Mouse (Mus musculus) midbrain, embryonic 10.5 days (tissue): ENCODE data around the gene Aloxe3. TPM values are rescaled to one million over a fixed set of nuclear protein-coding genes. Genes with fewer than 3 reads are reported as not detected.

Experiments
- DNase-seq: peaks from one replicate; pipeline ENCODE4 v3.0.0-alpha.2; 2017; ENCODE audit warnings: low spot score
- H3K27ac ChIP-seq: fragments of 300-500 bp; sonication (generic); replicated peaks from 2 replicates; pipeline ENCODE4 v1.5.1; 2016; ENCODE audit warnings: mild to moderate bottlenecking
- H3K27me3 ChIP-seq: fragments of 300-500 bp; sonication (generic); 2 replicates; pipeline ENCODE4 v1.6.1; 2016; ENCODE audit warnings: low read depth, mild to moderate bottlenecking; ENCODE audit not compliant: poor library complexity, severe bottlenecking
- H3K36me3 ChIP-seq: fragments of 300-500 bp; sonication (generic); 2 replicates; pipeline ENCODE4 v1.6.1; 2016; ENCODE audit warnings: mild to moderate bottlenecking, moderate library complexity
- H3K4me1 ChIP-seq: fragments of 300-500 bp; sonication (generic); 2 replicates; pipeline ENCODE4 v1.6.1; 2016
- H3K4me3 ChIP-seq: fragments of 300-500 bp; sonication (generic); 2 replicates; pipeline ENCODE4 v1.5.1; 2016; ENCODE audit warnings: mild to moderate bottlenecking, moderate library complexity
- H3K9me3 ChIP-seq: fragments of 300-500 bp; sonication (generic); replicated peaks from 2 replicates; pipeline ENCODE4 v1.6.1; 2016; ENCODE audit warnings: mild to moderate bottlenecking
- WGBS: fragments of 180-500 bp; shearing (Covaris S2); methylation state at CpG from one replicate; pipeline ENCODE4 v1.1.7; 2016; 5-methylcytosine and 5-hydroxymethylcytosine counted together
- polyA plus RNA-seq: library from polyadenylated mRNA; unstranded; fragments of >200 nt; fragmentation: Nextera tagmentation; extraction: Ambion mirVana; gene quantifications from 2 replicates; pipeline ENCODE4 v1.2.1, GENCODE M21; 2016

The Aloxe3 gene
- polyA plus RNA-seq, 1 experiment from 2014 or later: 0.17 TPM

DNA sequence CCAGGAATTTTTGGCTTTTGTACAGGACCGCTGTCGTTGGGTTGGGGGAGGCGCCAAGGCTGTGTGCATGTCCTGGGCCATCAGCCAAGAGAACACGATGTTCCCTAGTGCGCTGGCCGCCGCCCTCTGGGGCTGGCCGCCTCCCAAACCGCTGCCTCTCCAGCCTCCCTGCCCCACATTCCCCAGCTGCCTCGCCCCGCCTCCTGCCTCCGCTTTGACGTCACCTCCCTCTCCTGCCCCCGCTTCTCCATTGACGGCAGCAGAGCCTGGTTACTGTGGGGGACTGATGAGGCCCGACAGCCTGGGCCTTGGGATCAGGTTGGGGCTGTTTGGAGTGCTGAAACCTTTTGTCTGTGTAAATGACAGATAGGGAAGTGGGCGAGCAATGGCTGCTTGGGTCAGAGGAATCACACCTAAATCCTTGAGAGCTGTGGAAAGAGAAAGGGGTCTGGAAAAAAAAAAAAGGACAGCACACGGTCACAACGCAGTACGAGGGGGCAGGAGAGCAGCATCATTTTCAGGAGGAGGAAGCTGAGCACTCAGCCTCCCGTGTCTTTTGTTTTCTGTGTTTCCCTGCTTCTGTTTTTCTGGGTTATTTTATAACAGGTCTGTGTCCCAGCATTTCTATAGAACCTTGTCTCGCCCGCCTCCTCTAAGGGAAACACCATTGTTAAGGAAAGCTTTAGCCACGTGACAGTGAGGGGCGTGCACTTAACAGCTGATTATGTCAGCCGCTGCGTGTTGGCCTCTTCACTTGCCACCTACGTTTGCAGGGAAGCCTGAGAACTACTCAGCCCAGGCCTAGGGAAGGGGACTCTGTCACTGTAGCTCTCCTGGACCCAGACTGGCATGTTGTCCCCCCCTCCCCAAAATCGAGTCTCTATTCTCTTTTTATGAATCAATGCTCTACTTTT, 28.5 kb upstream of the Aloxe3 start:
- H3K27me3 ChIP-seq: peaks cover 4% of the 10 kb centered on the region; the same call in 1 of the 2 replicates
- H3K4me1 ChIP-seq: peaks cover 70% of the 10 kb centered on the region
- peak overlapping the region; percentile 65 for H3K4me3 ChIP-seq
- peak overlapping the region; percentile 77 for H3K27ac ChIP-seq
- DNase-seq: peak; percentile 85
- H3K36me3 ChIP-seq: peaks cover 22% of the 10 kb centered on the region
- no peaks in the 10 kb centered on the region for H3K9me3 ChIP-seq
- 2% methylated on average over 29 of the region's 29 CpGs for WGBS

DNA sequence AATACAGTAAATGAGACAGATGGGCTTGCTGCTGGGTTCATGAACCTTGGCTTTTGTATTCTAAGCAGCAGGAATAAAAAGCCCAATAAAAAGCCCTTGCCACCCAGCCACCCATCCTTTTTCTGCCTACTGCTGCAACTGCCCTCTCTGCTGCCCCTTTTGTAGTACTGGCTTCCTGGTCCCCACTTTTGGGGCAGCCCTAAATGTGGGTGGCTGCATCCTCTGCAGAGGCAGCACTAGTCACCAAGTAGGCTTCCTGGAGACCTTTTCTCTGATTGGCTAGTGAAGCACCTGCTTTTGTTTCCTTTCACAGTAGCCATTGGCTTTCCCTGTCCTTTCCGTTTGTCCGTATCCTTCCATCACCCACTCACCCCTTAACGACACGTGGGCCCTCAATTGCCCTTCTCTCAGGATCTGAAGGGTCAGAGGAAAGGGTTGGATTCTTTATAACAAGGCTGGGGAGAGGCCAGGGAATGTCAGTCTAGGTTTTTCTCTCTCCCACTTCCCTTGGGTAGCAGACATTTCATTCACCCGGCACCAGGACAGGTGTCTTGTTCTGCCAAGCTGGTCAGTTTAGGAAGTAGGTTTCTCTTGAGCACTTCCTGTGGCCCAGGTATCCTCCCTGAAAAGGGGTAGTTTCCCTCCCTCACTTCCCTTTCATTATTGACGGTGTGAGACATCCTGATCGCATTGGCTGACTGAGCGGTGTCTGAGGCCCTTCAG, 27.5 kb upstream of the Aloxe3 start:
- WGBS: 22% methylated on average over 8 of the region's 8 CpGs
- DNase-seq: no peak
- peaks cover 70% of the 10 kb centered on the region for H3K4me1 ChIP-seq

DNA sequence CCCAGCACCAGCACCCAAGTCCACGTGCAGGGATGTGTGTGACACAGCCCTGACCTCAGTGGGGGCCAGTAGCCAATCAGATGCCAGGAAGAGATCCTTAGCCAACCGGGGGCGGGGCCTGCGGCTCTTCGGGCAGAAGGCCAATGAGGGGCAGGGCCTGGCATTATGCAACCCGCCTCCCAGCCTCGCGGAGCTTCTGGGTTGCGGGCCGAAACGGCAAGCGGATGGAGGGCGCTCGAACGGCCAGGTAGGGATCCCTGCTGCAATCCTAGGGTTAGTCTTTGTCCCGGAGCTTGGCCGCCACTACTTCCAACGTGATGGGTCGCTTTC, 27.0 kb upstream of the Aloxe3 start:
- DNase-seq: peak; percentile 93
- H3K36me3 ChIP-seq: peaks cover 31% of the 10 kb centered on the region
- H3K27me3 ChIP-seq: peaks cover 4% of the 10 kb centered on the region; the same call in 1 of the 2 replicates
- H3K4me1 ChIP-seq: peaks cover 70% of the 10 kb centered on the region
- peak overlapping the region; percentile 83 for H3K27ac ChIP-seq
- peak overlapping the region; percentile 65 for H3K4me3 ChIP-seq
- WGBS: 0% methylated on average over 19 of the region's 19 CpGs
- H3K9me3 ChIP-seq: no peaks in the 10 kb centered on the region

More for the DNA sequence above, 27.5 kb upstream of the Aloxe3 start:
- H3K36me3 ChIP-seq: peaks cover 26% of the 10 kb centered on the region
- H3K9me3 ChIP-seq: no peaks in the 10 kb centered on the region
- peaks cover 4% of the 10 kb centered on the region; the same call in 1 of the 2 replicates for H3K27me3 ChIP-seq
- H3K4me3 ChIP-seq: peak overlapping the region; percentile 65
- H3K27ac ChIP-seq: peak overlapping the region; percentile 83

- Histone ChIP-seq H3K4me3 (peak overlapping the region; percentile 65), H3K27me3 (peaks cover 4% of the 10 kb centered on the region; the same call in 1 of the 2 replicates), H3K4me1 (peaks cover 64% of the 10 kb centered on the region), H3K9me3 (no peaks in the 10 kb centered on the region), H3K27ac (peak overlapping the region; percentile 83), H3K36me3 (peaks cover 37% of the 10 kb centered on the region)
- DNase-seq: no peak
- WGBS: 2% methylated on average over 22 of the region's 22 CpGs
Observed at GRCm38 (mm10) chr11:69099177-69099914, 26.4 kb upstream of the Aloxe3 start.

- H3K27ac ChIP-seq: peak overlapping the region; percentile 83
- no peaks in the 10 kb centered on the region for H3K9me3 ChIP-seq
- DNase-seq: peak; percentile 87
- H3K4me1 ChIP-seq: peaks cover 60% of the 10 kb centered on the region
- 3% methylated on average over 23 of the region's 23 CpGs for WGBS
- H3K27me3 ChIP-seq: peaks cover 4% of the 10 kb centered on the region; the same call in 1 of the 2 replicates
- peak overlapping the region; percentile 65 for H3K4me3 ChIP-seq
- peaks cover 43% of the 10 kb centered on the region for H3K36me3 ChIP-seq
Observed at GRCm38 (mm10) chr11:69099915-69100345, 25.8 kb upstream of the Aloxe3 start.

GRCm38 (mm10) chr11:69100639-69101360, 24.9 kb upstream of the Aloxe3 start:
- peaks cover 52% of the 10 kb centered on the region for H3K36me3 ChIP-seq
- no peaks in the 10 kb centered on the region for H3K9me3 ChIP-seq
- 92% methylated on average over 20 of the region's 20 CpGs for WGBS
- peaks cover 4% of the 10 kb centered on the region; the same call in 1 of the 2 replicates for H3K27me3 ChIP-seq
- peak overlapping the region; percentile 83; the same call in 1 of the 2 replicates for H3K27ac ChIP-seq
- H3K4me1 ChIP-seq: peaks cover 52% of the 10 kb centered on the region
- no peak for DNase-seq
- peak overlapping the region; percentile 65 for H3K4me3 ChIP-seq

DNA sequence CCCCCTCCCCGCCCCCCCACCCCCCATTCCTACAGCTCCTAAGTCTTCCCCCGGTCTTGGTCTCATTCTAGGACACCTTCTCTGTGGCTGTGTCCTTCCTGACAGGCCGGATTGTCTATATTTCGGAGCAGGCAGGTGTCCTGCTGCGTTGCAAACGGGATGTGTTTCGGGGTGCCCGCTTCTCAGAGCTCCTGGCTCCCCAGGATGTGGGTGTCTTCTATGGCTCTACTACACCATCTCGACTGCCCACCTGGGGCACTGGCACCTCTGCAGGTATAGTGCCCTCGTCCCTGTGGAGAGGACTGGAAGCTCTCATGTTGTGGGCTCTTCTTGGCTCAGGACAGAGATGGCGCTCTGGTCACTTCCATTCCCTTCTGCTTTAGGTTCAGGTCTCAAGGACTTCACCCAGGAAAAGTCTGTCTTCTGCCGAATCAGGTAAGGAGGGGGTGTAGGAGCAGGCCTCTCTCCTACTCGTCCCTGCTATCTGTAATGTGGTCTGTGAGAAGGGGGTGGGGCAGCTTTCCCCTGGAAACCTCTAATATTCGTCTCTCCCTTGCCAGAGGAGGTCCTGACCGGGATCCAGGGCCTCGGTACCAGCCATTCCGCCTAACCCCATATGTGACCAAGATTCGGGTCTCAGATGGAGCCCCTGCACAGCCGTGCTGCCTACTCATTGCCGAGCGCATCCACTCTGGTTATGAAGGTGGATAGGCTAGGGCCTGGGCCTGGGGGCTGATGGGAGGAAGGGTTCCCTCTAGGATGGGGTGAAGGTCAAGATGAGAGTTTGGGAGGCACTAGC, 23.9 kb upstream of the Aloxe3 start:
- Histone ChIP-seq H3K27ac (no peak overlapping the region; the same call in 1 of the 2 replicates), H3K4me3 (no peak overlapping the region; the same call in 1 of the 2 replicates), H3K9me3 (no peaks in the 10 kb centered on the region), H3K36me3 (peaks cover 62% of the 10 kb centered on the region), H3K27me3 (no peaks in the 10 kb centered on the region), H3K4me1 (peaks cover 42% of the 10 kb centered on the region)
- 90% methylated on average over 21 of the region's 21 CpGs for WGBS
- no peak for DNase-seq

- 93% methylated on average over 7 of the region's 7 CpGs for WGBS
- peaks cover 36% of the 10 kb centered on the region for H3K4me1 ChIP-seq
- H3K4me3 ChIP-seq: no peak overlapping the region
- no peak overlapping the region for H3K27ac ChIP-seq
- DNase-seq: no peak
- H3K36me3 ChIP-seq: peaks cover 68% of the 10 kb centered on the region
- H3K9me3 ChIP-seq: no peaks in the 10 kb centered on the region
- no peaks in the 10 kb centered on the region for H3K27me3 ChIP-seq
Observed at GRCm38 (mm10) chr11:69102403-69102725, 23.3 kb upstream of the Aloxe3 start.

GRCm38 (mm10) chr11:69103121-69103520, 22.6 kb upstream of the Aloxe3 start:
- H3K9me3 ChIP-seq: no peaks in the 10 kb centered on the region
- H3K4me1 ChIP-seq: peaks cover 28% of the 10 kb centered on the region
- H3K36me3 ChIP-seq: peaks cover 75% of the 10 kb centered on the region
- no peak overlapping the region for H3K4me3 ChIP-seq
- H3K27me3 ChIP-seq: no peaks in the 10 kb centered on the region
- H3K27ac ChIP-seq: no peak overlapping the region
- 95% methylated on average over 14 of the region's 14 CpGs for WGBS
- DNase-seq: no peak

GRCm38 (mm10) chr11:69103531-69104435, 21.9 kb upstream of the Aloxe3 start:
- no peak for DNase-seq
- 0 out of 2 replicates have a peak overlapping the region, but pooled peaks have one; percentile 20 for H3K4me3 ChIP-seq
- H3K9me3 ChIP-seq: no peaks in the 10 kb centered on the region
- peaks cover 22% of the 10 kb centered on the region for H3K4me1 ChIP-seq
- peaks cover 82% of the 10 kb centered on the region for H3K36me3 ChIP-seq
- no peaks in the 10 kb centered on the region for H3K27me3 ChIP-seq
- 90% methylated on average over 15 of the region's 15 CpGs for WGBS
- no peak overlapping the region for H3K27ac ChIP-seq
